Mouse (Mus musculus): ENCODE measurements around the gene Casd1.

Gene Casd1

GRCm38 (mm10) chr6:4600658-4601296, at the start of gene Casd1:
Gene Casd1, plus strand, starts transcription at chr6:4600839.
- DNase-seq = peak; percentile 77

DNA sequence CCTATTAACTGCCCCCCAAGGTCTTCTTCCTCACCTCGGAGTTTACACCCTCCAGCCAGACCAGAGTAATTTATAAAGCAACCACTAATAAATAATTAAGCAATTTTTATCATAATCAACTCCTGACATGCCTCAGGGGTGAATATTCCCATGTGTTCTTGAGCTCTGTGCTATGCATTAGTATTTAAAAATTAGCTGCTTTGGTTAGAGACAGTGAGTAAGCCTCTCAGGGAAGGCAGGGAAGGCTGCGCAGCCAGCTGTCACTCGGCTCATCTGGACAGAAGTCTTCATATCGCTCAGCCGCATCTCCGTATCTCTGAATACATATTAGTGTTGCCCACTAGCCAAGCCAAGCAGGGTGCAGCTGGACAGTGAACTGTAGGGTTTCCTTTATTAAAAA, 45.3 kb upstream of the Casd1 start:
- DNase-seq = no peak

- DNase-seq = no peak
Measured at GRCm38 (mm10) chr6:4557086-4557485, 43.6 kb upstream of the Casd1 start.

DNA sequence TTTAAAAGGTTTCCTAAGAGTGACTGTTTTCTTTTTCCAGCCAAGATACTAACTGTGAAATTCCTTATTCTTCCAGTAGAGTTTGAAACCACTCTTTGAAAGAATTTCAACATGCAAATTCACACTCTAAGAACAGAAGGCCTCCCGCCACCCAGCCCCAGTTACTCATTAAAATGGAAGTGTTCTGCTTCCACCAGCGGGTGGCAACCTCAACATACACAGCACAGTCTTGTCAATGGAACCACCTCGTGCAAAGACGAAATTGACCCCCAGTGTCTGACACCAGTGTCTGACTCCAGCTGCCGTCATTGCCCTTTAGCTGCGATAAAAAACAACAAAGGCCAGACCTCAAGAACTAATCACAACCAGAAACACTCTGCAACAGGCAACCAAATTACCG, 43.0 kb upstream of the Casd1 start:
- peak; percentile 73 for DNase-seq

DNA sequence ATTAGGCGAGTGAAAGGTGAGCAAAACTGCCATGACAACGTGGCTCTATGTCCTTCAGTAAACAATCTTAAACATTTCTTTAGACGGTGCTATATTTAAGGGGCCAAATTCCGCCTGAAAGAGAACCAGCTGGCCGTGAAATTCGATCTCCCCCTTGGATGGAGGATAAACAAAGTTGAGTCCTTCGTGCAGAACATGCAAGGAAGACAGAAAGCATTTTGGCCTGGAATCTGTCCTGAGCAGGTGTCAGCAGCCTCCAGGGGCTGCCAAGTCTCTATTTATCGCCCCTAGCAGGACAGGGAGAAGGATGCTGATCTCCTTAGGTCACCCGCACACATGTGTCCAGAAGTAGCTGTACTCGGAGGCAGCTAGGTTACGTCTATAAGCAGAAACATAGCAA, 39.5 kb upstream of the Casd1 start:
- DNase-seq = no peak

DNA sequence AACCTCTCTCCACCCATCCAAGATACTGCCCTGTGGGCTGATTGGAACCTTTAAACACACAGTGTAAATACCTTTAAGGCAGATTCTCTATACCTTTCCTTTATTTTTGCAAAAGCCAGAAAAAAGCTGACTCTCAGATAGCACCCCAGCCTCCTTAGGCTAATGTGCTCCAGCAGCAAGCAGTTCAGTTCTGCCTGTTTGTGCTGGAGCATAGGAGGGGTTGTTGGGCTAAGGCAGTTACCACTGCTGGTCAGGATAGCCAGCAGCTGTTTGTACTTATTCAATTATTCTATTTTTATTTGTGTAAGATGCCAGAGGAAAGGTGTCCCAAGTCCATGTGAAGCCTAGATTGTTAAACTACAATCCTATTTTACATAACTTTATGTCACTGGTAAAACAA, 39.0 kb upstream of the Casd1 start:
- DNase-seq = no peak

DNA sequence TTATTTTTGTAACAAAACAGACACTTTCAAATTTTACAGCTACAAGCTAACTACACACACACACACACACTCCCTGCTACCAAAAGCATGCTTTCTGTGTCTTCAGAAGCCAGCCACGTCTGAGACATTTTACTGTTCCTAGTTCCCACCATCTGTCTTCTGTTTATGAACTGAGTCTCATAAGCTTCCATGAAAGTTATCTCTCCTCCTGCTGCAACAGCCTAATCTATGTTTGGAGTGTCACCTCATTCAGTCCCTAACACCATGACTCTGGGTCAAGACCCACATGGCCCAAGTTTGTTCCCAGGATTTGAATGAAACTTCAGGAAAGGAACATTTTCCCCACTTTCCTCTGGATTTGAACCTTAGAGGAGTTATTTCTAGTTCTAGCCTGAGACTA, 38.2 kb upstream of the Casd1 start:
- DNase-seq = no peak

DNA sequence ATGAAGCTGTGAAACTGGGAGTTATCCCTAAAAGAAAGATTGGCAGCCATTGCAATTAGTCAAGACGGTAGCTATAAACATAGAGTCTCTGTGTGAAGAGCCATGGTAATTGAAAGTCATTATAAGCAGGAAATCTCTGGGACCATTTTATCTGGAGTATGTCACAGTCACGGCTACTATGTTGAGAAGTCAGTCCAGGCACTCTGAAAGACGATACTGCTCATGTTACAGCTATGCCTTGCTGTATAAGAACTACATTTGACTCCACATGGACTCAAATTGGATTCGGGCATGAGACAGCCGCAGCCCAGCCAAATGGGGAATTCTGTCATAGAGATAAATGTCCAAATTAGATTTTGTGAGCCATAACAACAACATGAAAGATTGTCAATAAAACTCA, 37.2 kb upstream of the Casd1 start:
- DNase-seq = no peak

GRCm38 (mm10) chr6:4570412-4570811, 30.2 kb upstream of the Casd1 start:
- no peak for DNase-seq

DNA sequence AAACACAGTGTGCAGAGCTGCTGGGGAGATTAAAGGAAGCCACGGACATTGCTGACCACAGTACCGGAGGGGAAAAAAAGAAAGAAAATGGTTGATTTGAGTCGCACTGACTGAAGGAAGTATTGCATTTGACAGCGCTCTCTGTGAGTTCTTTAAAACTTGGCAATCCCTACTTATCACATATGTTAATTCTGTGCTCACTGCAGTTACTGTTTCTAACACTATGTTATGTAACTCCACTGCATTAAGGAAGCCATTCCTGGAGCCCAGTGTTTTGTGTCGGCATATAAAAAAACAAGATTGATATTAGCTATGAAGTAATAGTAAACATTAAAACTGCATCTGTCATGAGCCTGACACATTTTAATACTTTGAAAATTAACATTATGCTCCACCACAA, 22.9 kb upstream of the Casd1 start:
- no peak for DNase-seq

GRCm38 (mm10) chr6:4578343-4578742, 22.3 kb upstream of the Casd1 start:
- DNase-seq = no peak

DNA sequence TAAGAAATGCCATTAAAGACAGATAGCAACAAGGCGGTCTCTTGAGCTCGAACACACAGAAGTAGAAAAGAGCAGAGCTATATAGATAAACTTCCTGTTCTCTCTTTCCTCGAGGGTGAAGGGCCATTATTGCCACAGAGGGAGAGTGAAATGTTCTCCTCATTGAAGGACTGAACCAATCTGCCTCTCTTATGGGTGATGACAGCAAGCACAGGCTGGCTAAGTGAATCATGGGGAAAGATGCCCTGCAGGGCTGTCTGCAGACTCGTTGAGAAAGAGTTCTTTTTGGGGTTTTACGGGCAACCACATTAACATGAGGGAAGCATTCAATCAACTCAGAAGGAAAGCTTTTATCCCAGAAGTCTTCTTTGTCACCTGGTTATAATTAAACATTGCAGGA, 21.0 kb upstream of the Casd1 start:
- no peak for DNase-seq

- no peak for DNase-seq
Measured at GRCm38 (mm10) chr6:4583485-4583884, 17.2 kb upstream of the Casd1 start.

GRCm38 (mm10) chr6:4587946-4588345, 12.7 kb upstream of the Casd1 start:
- no peak for DNase-seq

GRCm38 (mm10) chr6:4588722-4589121, 11.9 kb upstream of the Casd1 start:
- DNase-seq = no peak

DNA sequence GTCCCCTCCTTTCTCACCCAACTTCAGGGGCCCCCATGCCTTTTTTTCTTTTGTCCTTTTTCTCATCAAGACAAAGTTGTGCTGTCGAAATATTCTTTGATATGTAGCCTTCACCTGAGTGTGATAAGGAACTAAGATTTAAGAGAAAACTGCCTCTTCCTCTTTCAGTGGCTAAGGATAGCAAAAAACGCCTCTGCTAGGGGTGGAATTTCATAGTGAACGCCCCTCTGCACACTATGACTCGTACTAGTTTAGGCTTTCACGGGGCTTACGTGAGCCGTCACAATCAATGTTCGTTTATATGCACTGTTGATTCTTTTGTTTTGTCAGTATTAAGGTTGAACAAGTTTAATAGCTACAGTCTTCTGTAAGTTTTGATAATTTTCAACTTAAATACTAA, 10.6 kb upstream of the Casd1 start:
- no peak for DNase-seq

DNA sequence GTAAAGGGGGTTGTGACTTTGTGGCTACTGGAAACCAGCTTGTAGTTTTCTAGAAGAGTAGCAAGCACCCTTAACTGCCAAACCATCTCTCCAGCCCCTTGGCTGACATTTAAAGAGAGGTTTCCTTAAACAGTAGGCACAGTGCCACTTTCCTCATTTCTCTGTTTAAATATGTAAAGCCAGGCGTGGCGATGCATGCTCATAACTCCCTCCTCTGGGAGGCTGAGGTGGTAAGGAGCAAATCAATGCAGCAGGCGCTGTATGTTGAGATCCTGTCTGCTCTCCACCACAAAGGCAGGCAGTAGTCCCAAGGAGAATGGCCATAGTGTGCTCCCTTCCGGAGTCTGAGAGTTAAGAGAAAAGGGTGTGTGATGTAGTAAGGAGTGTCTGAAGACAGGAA, 2.9 kb upstream of the Casd1 start:
- DNase-seq = no peak

DNA sequence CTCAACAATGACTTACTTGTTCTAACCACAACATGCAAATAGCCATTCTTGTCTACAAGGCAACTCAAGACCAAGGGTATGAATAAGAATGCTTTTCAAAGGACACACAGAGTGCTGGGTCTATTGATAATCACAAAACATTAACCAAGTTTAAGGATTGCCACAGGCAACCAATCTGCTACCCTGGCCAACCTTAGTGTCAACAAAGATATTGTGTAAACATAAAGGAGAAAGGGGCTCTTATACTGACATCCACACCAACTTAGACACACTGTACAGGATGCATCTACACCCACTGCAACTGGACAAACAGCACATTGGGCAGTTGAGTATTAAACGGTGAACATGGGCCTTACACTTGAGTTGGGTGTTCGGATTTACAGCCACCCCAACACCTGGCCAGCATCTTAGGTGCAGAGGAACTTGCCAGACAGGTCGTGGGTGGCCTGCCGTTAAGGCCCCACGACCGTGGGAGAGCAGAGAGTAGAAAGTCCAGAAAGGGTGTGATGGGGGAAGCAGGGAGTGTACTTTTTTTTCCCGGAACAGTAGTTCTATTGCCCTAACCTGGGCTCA, 468 bp upstream of the Casd1 start:
- no peak for DNase-seq

DNA sequence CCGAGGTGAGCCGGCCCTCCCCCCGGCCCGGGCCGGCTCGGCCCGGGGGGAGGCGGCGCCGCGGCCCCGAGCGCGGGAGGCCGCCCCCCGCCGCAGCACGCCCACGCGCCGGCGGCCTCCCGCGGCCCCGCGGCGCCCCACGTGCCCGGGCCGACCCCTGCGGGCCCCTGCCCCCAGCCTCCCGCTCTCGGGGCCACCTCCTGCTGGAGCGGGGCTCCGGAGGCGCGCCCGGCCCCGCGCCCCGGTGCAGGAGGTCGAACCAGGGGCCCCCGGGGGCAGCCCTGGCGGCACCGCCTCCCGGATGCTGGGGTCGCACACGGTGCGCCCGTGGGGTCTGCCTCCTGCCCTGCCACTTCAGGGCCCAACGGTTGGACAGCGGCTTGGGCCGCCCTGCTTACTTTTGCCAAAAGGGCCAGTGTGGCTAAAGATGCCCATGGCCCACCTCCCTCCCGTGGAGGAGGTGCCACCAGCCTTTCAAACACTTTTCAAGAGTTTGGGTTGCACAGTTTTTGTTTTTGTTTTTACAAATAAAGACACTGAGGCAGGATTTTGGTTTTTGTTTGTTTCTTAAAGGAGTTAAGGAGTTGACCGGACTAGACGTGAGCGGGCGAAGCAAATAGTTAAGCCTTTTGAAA, 775 bp downstream of the Casd1 start:
- DNase-seq = peak; percentile 46

DNA sequence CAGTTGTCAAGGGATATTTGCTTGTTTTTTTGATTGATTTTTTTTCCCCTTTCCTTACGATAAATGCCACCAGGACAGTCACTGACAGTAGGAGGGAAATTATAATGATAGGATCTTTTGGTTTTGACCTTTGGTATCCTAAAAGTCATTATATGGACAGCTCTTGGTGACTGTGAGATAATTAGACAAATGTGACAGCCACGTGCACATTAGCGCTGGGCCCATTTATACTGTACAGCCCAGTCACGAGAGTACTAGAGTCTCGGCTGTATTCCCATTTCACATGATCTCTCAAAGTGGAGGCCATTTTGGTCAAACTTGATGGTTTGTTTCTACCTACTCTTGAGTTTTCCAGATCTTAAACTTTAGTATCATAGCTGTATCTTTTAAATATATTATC, 1.4 kb downstream of the Casd1 start:
- DNase-seq = no peak

DNA sequence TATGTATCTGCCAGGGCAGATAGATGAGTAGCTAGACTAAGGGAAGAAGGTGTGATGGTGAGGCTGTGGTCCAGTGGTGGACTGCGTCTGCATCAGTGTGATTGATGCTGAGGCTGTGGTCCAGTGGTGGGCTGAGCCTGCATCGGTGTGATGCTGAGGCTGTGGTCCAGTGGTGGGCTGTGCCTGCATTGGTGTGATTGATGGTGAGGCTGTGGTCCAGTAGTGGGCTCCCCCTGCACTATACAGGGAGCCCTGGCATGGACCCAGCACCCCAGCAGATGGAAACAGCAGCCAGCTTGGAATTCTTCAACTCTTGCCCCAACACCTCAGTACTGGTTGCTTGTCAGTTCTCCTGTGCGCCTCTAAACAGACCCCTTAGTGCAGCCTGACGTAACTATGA, 5.8 kb downstream of the Casd1 start:
- DNase-seq = no peak

GRCm38 (mm10) chr6:4610216-4610896, 9.7 kb downstream of the Casd1 start:
- no peak for DNase-seq

GRCm38 (mm10) chr6:4611853-4612252, 11.2 kb downstream of the Casd1 start:
- DNase-seq = no peak

- no peak for DNase-seq
Measured at GRCm38 (mm10) chr6:4612431-4612830, 11.8 kb downstream of the Casd1 start.
